Mouse (Mus musculus): ENCODE data around the gene Hnrnpm. TPM values are rescaled to one million over a fixed set of nuclear protein-coding genes. Genes with fewer than 3 reads are reported as not detected.

Hnrnpm gene
- polyA plus RNA-seq, 1 experiment: 146 TPM

- H3K4me1 ChIP-seq (ENCODE audit: control insufficient read depth, insufficient read depth, low read length): no peaks in the 10 kb centered on the region
- no peak overlapping the region for H3K4me3 ChIP-seq (ENCODE audit: insufficient read depth, low read length)
- TF ChIP-seq POLR2A (IDR thresholded peaks at IDR 0.05; ENCODE audit: extremely low read depth, insufficient read depth, low read length) (no peak), CTCF (IDR thresholded peaks at IDR 0.05; ENCODE audit: extremely low read depth, insufficient read depth, low read length) (no peak)
- no peak overlapping the region for H3K27ac ChIP-seq (ENCODE audit: insufficient read depth, low read length)
Measured at GRCm38 (mm10) chr17:33610548-33610947, 76.1 kb downstream of the Hnrnpm start.

DNA sequence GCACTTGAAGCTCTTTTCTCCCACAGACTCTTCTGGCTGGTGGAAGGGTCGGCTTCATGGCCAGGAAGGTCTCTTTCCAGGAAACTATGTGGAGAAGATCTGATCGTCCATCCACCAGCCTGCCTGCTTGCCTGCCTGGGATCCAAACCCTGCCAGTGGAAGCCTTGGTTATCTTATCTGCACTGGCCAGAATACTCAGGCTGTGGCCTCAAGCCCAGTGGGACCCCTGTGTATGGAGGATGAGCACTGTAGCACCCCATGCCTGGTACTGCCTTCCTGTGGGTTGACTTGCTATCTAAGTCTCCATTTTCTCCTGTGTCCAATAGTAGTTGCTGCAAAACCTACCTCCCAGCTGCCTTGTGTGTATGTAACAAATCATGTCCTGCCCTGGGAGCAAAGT is 79.4 kb downstream of the Hnrnpm start:
- Histone ChIP-seq H3K27ac (ENCODE audit: insufficient read depth, low read length) (no peak overlapping the region), H3K4me1 (ENCODE audit: control insufficient read depth, insufficient read depth, low read length) (no peaks in the 10 kb centered on the region), H3K4me3 (ENCODE audit: insufficient read depth, low read length) (no peak overlapping the region)
- no peak for TF ChIP-seq POLR2A (IDR thresholded peaks at IDR 0.05; ENCODE audit: extremely low read depth, insufficient read depth, low read length)
- TF ChIP-seq CTCF (IDR thresholded peaks at IDR 0.05; ENCODE audit: extremely low read depth, insufficient read depth, low read length): no peak

DNA sequence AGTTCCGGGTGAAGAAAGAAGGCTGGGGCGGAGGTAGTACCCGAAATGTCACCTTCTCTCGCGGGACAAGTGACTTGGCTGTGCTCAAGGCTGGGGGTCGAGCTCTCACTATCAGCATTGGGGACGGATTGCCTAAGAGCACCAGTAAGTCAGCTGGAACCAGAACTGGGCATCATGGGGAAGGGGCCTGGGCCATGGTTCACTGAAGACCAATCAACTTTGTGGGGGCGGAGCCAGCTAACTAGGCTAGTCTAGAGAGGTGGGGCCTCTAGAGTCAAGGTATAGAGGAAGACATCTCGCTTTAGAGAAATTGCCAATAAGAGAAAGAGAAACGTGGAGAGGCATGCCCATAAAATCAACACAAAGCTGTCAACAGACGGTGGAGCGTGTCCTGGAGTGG is 84.7 kb downstream of the Hnrnpm start:
- Histone ChIP-seq H3K4me3 (ENCODE audit: insufficient read depth, low read length) (no peak overlapping the region), H3K4me1 (ENCODE audit: control insufficient read depth, insufficient read depth, low read length) (no peaks in the 10 kb centered on the region), H3K27ac (ENCODE audit: insufficient read depth, low read length) (no peak overlapping the region)
- TF ChIP-seq CTCF (IDR thresholded peaks at IDR 0.05; ENCODE audit: extremely low read depth, insufficient read depth, low read length) (no peak), POLR2A (IDR thresholded peaks at IDR 0.05; ENCODE audit: extremely low read depth, insufficient read depth, low read length) (no peak)

DNA sequence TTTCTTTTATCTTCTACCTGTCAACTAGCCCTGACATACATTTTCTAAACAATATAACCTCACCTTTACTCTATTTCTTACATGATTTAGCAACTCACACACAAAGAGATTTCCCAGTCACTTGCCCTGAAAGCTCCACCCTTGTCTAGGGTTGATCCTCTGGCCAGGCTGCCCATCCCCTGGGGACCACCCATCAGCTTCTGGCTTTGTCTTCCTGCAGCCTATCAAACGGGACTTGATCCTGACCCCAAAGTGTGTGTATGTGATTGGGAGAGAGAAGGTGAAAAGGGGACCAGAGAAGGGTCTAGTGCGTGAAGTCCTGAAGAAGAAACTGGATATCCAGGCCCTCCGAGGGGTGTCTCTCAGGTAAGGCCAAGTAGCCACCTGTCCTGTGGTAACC is 85.8 kb downstream of the Hnrnpm start:
- H3K4me1 ChIP-seq (ENCODE audit: control insufficient read depth, insufficient read depth, low read length): no peaks in the 10 kb centered on the region
- TF ChIP-seq CTCF (IDR thresholded peaks at IDR 0.05; ENCODE audit: extremely low read depth, insufficient read depth, low read length) (no peak), POLR2A (IDR thresholded peaks at IDR 0.05; ENCODE audit: extremely low read depth, insufficient read depth, low read length) (no peak)
- no peak overlapping the region for H3K27ac ChIP-seq (ENCODE audit: insufficient read depth, low read length)
- H3K4me3 ChIP-seq (ENCODE audit: insufficient read depth, low read length): no peak overlapping the region

- H3K4me3 ChIP-seq (ENCODE audit: insufficient read depth, low read length): no peak overlapping the region
- no peaks in the 10 kb centered on the region for H3K4me1 ChIP-seq (ENCODE audit: control insufficient read depth, insufficient read depth, low read length)
- H3K27ac ChIP-seq (ENCODE audit: insufficient read depth, low read length): no peak overlapping the region
- TF ChIP-seq CTCF (IDR thresholded peaks at IDR 0.05; ENCODE audit: extremely low read depth, insufficient read depth, low read length) (no peak), POLR2A (IDR thresholded peaks at IDR 0.05; ENCODE audit: extremely low read depth, insufficient read depth, low read length) (no peak)
Measured at GRCm38 (mm10) chr17:33599836-33600475, 86.7 kb downstream of the Hnrnpm start.

DNA sequence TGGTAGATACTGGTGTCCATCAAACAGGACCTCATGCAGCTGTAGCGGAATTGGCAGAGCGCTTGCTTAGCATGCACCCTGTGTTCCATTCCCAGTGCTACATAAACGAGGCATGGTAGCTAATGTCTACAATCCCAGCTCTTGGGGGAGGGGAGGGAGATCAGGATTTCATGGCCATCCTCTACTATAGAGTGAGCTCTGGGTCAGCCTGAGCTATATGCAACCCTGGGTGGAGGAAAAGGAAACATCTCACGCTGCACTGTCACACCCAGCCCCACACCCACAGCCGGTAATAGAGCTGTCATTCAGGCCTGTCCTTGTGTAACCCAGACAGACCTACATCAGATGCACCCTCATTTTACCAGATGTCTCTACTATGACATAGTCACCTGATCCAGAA is 88.2 kb downstream of the Hnrnpm start:
- TF ChIP-seq CTCF (IDR thresholded peaks at IDR 0.05; ENCODE audit: extremely low read depth, insufficient read depth, low read length) (no peak), POLR2A (IDR thresholded peaks at IDR 0.05; ENCODE audit: extremely low read depth, insufficient read depth, low read length) (no peak)
- no peak overlapping the region for H3K4me3 ChIP-seq (ENCODE audit: insufficient read depth, low read length)
- no peaks in the 10 kb centered on the region for H3K4me1 ChIP-seq (ENCODE audit: control insufficient read depth, insufficient read depth, low read length)

DNA sequence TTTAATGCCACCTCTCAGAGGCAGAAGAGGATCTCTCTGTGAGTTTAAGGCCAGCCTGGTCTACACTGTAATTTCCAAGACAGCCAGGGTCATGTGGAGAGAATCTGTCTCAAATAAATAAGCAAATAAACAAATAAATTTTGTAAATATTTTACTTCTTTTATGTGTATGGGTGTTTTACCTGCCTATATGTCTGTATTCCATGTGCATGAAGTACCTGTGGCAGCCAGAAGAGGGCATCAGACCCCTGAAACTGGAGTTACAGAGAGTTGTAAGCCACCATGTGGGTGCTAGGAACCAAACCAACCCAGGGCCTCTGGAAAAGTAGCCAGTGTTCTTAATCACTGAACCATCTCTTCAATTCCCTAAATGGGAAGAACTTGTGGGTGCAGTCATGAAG is 89.4 kb downstream of the Hnrnpm start:
- H3K27ac ChIP-seq (ENCODE audit: insufficient read depth, low read length): no peak overlapping the region
- TF ChIP-seq CTCF (IDR thresholded peaks at IDR 0.05; ENCODE audit: extremely low read depth, insufficient read depth, low read length): no peak
- TF ChIP-seq POLR2A (IDR thresholded peaks at IDR 0.05; ENCODE audit: extremely low read depth, insufficient read depth, low read length): no peak
- H3K4me1 ChIP-seq (ENCODE audit: control insufficient read depth, insufficient read depth, low read length): no peaks in the 10 kb centered on the region
- H3K4me3 ChIP-seq (ENCODE audit: insufficient read depth, low read length): no peak overlapping the region

More for the DNA sequence above, 88.2 kb downstream of the Hnrnpm start:
- H3K27ac ChIP-seq (ENCODE audit: insufficient read depth, low read length): no peak overlapping the region

Other genes with a start within 250 kb of the Hnrnpm start
- gene Adamts10, start 162.7 kb downstream of the Hnrnpm start, polyA plus RNA-seq (2012; rRNA removed): 47.2 and 50.7 TPM in 2 replicates
- 2.4 and 2.5 TPM in 2 replicates for gene Myo1f, start 131.2 kb downstream of the Hnrnpm start, polyA plus RNA-seq (2012; rRNA removed)
- gene Zfp414, start 57.8 kb downstream of the Hnrnpm start, polyA plus RNA-seq (2012; rRNA removed): 77.4 and 79.6 TPM in 2 replicates
- gene Pram1, start 48.8 kb downstream of the Hnrnpm start, polyA plus RNA-seq (2012; rRNA removed): 0.42 TPM in 1 of 2 replicates, not detected in the other
- gene March2, start 31.8 kb upstream of the Hnrnpm start, polyA plus RNA-seq (2012; rRNA removed): 127 and 137 TPM in 2 replicates
- gene Rab11b, start 73.7 kb upstream of the Hnrnpm start, polyA plus RNA-seq (2012; rRNA removed): 470 and 487 TPM in 2 replicates
- 2.4 and 2.9 TPM in 2 replicates for gene Angptl4, start 95.0 kb upstream of the Hnrnpm start, polyA plus RNA-seq (2012; rRNA removed)
- gene Kank3, start 123.7 kb upstream of the Hnrnpm start, polyA plus RNA-seq (2012; rRNA removed): 59.0 and 69.7 TPM in 2 replicates
- 587 and 641 TPM in 2 replicates for gene Rps28, start 137.7 kb upstream of the Hnrnpm start, polyA plus RNA-seq (2012; rRNA removed)
- gene Ndufa7, start 137.7 kb upstream of the Hnrnpm start, polyA plus RNA-seq (2012; rRNA removed): 304 and 328 TPM in 2 replicates
- gene Cd320, start 156.2 kb upstream of the Hnrnpm start, polyA plus RNA-seq (2012; rRNA removed): 30.0 and 33.0 TPM in 2 replicates
- gene Gm7029, start 187.0 kb upstream of the Hnrnpm start, polyA plus RNA-seq (2012; rRNA removed): not detected in 2 replicates
- 2.0 and 2.3 TPM in 2 replicates for gene Kifc1, start 203.8 kb upstream of the Hnrnpm start, polyA plus RNA-seq (2012; rRNA removed)
- gene Platr17, start 218.3 kb upstream of the Hnrnpm start, polyA plus RNA-seq (2012; rRNA removed): 1.7 TPM in 2 replicates
- 27.2 and 27.4 TPM in 2 replicates for gene Daxx, start 222.6 kb upstream of the Hnrnpm start, polyA plus RNA-seq (2012; rRNA removed)
- gene Tapbp, start 229.0 kb upstream of the Hnrnpm start, polyA plus RNA-seq (2012; rRNA removed): 22.1 and 22.3 TPM in 2 replicates
- 31.9 and 33.5 TPM in 2 replicates for gene Zbtb22, start 229.0 kb upstream of the Hnrnpm start, polyA plus RNA-seq (2012; rRNA removed)
- gene Rgl2, start 242.7 kb upstream of the Hnrnpm start, polyA plus RNA-seq (2012; rRNA removed): 164 and 177 TPM in 2 replicates